ENCODE assay signal across 8 mouse cellular contexts in the genomic region with DNA sequence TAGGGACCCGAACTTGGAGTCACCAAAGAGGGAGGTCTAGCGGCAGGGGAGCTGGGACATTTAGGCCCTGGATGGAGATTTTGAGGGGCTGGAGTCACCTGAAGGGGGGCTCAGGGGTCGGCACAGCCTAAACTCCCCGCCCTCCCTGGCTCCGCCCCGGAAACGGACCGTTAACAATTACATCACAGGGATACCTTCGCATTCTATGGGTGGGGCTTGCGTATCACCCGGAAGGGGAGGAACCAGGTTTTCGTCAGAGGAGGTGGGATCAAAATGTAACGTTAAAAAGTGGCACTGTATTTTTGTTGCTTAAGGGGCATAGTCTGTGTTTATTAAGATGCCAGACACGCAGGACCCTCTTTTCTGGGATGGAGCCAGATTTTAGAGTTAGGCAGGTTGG. TPM values are rescaled to one million over a fixed set of nuclear protein-coding genes. Genes with fewer than 3 reads are reported as not detected.
DNase-seq lines count a peak whose midpoint lies in the region; ATAC-seq and TF ChIP-seq lines count a peak whose summit lies in the region.
"Not testable (repeated sequence)": the region's sequence is repeated elsewhere in the genome, so short reads cannot be mapped to it uniquely, and the experiment has no call there.

A gene (minus strand): TSS at position 246 of the 400 bp plus-strand sequence.

- not testable (repeated sequence) for H3K27me3 ChIP-seq in hindbrain, postnatal 0 days (ENCODE audit: insufficient read depth, low read length)

- not testable (repeated sequence) for TF ChIP-seq CTCF in cortical plate, adult 2 months (IDR thresholded peaks at IDR 0.05; ENCODE audit: extremely low read depth, insufficient read depth, low read length); hindbrain, postnatal 0 days (IDR thresholded peaks at IDR 0.05; ENCODE audit: low read depth)

- peak; percentile 18; the same call in 1 of the 2 replicates for TF ChIP-seq POLR2A in cortical plate, adult 2 months (IDR thresholded peaks at IDR 0.05; ENCODE audit: extremely low read depth, insufficient read depth, low read length)

- H3K4me1 ChIP-seq in cortical plate, adult 2 months (ENCODE audit: control insufficient read depth, insufficient read depth, low read length); hindbrain, postnatal 0 days (ENCODE audit: insufficient read depth, low read length): not testable (repeated sequence)

- H3K36me3 ChIP-seq in hindbrain, postnatal 0 days (ENCODE audit: insufficient read depth, low read length), result not testable (repeated sequence)

- peak within 1 kb of the TSS; percentile 45 for H3K4me2 ChIP-seq in hindbrain, postnatal 0 days (ENCODE audit: low read depth, low read length)

- peak; percentile 58 for DNase-seq in WW6 (ENCODE audit: low read depth, low spot score)
- peak; percentile 75 for DNase-seq in gastrocnemius, postnatal 25 days
- DNase-seq in hindbrain, postnatal 0 days (ENCODE audit: low spot score), result peak; percentile 91
- DNase-seq in left cerebral cortex, adult 11 months (ENCODE audit: low spot score), result peak; percentile 80
- DNase-seq in lung, postnatal 10 days, result peak; percentile 91
- DNase-seq in retina, adult 2 months (ENCODE audit: low read depth, low spot score), result peak; percentile 73
- DNase-seq in thymus, postnatal 10 days (ENCODE audit: low spot score in 2 of 2), result peak; percentile 76 to 77

- WGBS in hindbrain, postnatal 0 days, result under 1% methylated on average over 12 of the region's 14 CpGs

- ATAC-seq in hindbrain, postnatal 0 days, result not testable (repeated sequence)

- not testable (repeated sequence) for H3K9ac ChIP-seq in hindbrain, postnatal 0 days (replicated peaks; ENCODE audit: low read length)

- not testable (repeated sequence) for H3K9me3 ChIP-seq in hindbrain, postnatal 0 days (ENCODE audit: low read length)

- H3K27ac ChIP-seq in cortical plate, adult 2 months (ENCODE audit: insufficient read depth, low read length), result peak within 1 kb of the TSS; percentile 92
- H3K27ac ChIP-seq in hindbrain, postnatal 0 days, result peak within 1 kb of the TSS; percentile 58; the same call in 1 of the 2 replicates

- H3K4me3 ChIP-seq in cortical plate, adult 2 months (ENCODE audit: insufficient read depth, low read length), result peak within 1 kb of the TSS; percentile 71
- H3K4me3 ChIP-seq in hindbrain, postnatal 0 days (ENCODE audit: low read length), result peak within 1 kb of the TSS; percentile 37

RNA-seq across cellular contexts. Expression of the gene that starts here (rescaled TPM):
- 697 and 730 TPM in 2 replicates for polyA plus RNA-seq in cortical plate, adult 2 months (2012; rRNA removed)
- 10 to 100 TPM; 19.6 to 24.2 TPM for total RNA-seq in gastrocnemius, postnatal 25 days (2021)
- 148 and 223 TPM in 2 replicates for total RNA-seq in hindbrain, postnatal 0 days (2014; rRNA removed)
- polyA plus RNA-seq in hindbrain, postnatal 0 days (2015; fragmentation: Nextera tagmentation; extraction: Ambion mirVana), result 289 and 292 TPM in 2 replicates
